Mouse (Mus musculus) brain, adult 2 months (tissue): ENCODE results near the gene Tmod3.
"Not testable (repeated sequence)": the region's sequence is repeated elsewhere in the genome, so short reads cannot be mapped to it uniquely, and the experiment has no call there.

Source experiments
- DNase-seq: peaks from one replicate; pipeline ENCODE4 v3.0.0; 2011; ENCODE audit warnings: low read depth, low spot score

Gene Tmod3

DNA sequence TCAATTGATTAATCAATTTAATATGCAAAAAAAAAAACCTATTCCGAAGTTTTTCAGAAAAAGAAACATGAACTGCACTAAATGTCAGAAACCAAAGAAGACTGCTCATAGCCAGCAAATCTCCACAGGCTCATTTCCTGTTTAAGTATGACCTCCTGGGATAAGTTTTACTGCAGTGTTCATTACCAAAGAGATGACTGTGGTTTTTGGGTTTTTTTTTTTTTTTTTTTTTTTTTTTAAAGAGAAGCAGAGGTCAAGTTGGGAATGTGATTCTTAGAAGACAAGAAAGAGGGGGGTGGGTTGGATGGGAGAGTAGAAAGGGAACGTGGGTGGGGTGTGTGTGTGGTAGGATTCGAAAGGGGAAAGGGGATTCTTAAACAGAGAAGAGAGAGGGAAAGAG, 1.1 kb downstream of the Tmod3 start:
- no peak for DNase-seq

DNA sequence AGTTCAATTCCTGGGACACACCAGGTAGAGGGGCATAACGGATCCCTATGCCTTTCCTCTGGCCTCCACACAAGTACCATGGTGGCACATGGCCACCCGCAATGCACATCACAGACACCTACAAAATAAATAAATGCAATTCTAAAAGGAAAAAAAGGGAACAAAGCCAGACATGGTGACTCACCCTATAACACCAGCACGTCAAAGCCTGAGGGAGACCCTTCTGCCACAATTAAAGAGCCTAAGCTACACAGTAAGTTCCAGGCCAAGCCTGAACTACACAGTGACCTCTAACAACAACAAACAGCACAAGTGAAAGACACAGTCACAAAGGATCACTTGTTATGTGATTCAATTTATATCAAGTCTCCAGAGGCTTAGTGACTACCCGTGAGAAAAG, 5.7 kb downstream of the Tmod3 start:
- no peak for DNase-seq

DNA sequence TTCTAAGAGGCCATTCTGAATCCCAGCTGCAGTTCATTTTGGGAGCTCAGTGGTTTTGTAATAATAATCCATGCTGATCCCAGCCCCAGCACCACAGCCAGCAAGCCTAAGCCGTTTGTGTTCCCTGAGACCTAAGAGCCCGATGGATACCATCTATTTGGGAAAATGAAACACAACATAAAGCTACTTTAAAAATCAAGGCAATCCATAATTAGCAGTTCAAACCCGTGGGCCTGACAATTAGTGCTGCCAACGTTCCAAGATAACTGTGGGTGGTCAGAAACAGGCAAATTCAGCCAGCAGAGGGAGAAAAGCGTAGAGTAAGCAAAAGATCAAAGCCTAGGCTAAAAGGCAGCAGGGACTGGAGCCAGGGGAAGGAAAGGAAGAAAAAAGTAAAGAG, 8.1 kb downstream of the Tmod3 start:
- peak; percentile 81 for DNase-seq

DNA sequence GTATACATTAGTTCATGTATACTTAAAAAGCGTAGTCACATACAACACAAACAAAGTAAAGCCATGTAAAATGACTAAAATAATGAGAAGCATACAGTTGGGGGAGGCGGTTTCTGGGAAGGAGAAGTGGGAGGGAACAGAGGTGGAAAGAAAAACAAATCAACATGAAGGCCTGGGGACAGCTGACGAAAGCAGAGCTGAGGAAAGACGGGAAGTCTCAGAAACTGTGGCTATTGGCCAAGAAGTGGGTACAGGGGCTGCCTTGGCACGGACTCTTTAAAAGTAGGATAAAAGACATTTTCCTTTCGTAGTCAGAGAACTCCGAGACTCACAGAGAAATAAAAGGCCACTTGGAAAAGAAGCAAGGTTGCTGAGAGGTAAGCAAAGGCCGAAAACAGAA, 10.4 kb downstream of the Tmod3 start:
- DNase-seq, result no peak

DNA sequence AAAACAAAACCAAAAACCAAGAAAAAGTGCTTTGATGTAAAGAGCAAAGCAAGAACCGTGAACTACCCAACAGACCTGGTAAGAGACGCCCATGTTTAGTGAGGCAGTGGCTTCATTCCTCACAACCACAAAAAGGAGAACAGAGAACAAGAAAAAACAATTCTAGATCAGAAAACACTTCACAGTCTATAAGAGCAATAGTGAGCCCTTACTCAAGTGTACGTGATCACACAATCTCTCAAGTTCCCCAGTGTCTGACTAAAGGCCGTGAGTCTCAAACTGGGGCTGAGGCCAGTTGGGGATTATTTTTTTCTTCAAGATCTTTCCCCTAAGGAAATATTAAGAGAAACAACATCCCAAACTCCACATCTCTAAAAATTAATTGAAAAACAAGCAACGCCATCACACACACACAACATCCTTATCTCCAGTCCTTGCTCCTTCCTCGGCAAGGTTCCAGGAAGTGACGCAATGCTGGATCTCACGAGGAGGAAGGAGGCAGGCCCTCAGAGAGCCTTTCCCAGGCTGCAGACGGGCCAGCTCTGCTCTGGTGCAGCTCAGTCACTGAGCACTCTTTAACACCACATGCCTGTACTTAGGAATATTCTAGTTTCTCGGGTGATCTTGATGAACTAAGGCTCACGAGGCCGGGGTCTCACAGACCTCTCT, 12.4 kb downstream of the Tmod3 start:
- peak; percentile 47 for DNase-seq

DNA sequence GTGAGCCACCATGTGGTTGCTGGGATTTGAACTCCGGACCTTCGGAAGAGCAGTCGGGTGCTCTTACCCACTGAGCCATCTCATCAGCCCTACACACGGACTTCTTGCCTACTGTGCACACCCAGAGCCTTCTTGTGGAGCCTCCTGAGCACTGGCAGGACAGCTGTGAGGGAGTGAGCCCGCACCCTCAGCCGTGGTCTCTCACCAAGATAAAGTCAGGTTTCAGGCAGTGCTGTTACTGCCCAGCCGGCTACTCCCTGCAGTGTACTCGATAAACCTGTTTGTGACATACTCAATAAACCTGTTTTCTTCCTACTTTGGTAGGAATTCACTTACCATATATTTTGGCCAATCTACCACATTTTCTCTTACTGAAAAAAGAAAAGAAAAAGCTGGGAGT, 13.9 kb downstream of the Tmod3 start:
- DNase-seq, result no peak

DNA sequence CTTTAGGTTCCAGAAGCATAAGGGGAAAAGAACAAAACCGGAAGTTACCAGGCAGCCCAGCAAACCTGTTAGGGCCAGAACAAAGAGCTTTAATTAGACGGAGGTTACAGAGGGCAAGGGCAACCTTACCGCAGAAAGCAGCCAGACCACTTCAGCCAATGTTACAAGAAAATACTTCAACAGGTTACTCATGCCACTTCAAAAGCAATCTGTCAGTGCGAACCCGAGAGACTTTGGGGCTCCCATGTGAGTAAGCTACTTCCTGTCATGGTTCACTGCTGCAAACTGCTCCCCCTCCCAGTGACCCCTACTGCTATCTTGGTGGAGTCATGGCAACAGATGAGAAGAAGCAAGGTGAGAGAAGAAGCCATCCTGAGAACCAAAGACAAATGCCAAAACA, 18.0 kb downstream of the Tmod3 start:
- no peak for DNase-seq

DNA sequence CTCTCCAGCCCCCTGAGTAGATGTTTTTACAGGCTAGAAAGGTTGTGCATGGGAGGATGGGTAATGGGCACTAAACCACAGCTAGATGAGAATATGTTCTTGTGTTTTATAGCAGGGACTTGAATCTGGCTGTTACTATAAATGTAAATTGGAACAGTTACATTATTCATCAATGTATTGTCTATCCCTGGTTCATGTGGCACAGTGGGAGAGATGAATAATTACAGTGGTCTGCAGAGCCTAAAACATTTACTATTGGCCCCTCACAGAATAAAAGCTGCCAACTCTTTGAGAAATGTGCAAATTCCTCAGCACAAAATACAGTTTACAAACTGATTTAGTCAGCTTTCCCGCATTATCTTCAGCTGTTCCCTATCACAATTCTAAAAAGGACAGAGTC, 23.0 kb downstream of the Tmod3 start:
- DNase-seq, result no peak

DNA sequence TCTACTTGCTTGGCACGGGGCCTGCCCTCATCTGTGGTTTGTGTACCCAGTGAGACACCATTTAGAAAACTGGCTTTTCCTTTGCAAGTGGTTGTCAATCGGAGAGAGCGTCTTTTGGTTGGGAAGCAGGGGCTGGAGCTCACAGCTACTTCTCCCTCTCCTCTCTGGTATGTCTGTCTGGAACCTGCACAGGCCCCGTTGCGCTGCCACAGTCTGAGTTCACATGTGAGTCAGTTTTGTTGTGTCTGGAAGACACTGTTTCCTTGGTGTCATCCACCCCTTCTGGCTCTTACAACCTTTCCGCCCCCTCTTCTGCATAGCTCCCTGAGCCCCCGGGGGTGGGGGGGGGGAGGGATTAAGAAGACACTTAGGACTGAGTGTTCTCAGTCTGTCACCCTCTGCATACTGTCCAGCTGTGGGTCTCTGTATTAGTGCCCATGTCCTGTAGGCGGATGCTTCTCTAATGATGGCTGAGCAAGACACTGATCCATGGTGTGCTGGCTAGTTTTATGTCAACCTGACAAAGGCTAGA, 25.0 kb downstream of the Tmod3 start:
- DNase-seq, result no peak

DNA sequence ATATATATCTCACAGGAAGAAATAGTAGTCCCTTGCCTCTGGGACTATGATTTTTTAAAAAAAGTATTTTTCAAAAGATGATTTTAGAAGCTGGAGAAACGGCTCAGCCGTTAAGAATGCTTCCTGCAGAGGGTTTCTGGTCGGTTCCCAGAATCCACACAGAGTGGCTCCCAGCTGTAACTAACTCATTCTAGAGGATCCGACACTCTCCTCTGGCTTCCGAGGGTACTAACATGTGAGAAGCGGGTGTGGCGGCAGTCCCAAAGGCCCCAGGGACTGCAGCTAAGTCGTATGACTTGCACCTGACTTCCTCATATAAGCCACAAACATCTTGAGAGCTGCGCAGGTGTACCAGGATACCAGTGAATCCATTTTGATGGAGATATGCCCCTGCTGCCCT, 26.5 kb downstream of the Tmod3 start:
- DNase-seq, result not testable (repeated sequence)

DNA sequence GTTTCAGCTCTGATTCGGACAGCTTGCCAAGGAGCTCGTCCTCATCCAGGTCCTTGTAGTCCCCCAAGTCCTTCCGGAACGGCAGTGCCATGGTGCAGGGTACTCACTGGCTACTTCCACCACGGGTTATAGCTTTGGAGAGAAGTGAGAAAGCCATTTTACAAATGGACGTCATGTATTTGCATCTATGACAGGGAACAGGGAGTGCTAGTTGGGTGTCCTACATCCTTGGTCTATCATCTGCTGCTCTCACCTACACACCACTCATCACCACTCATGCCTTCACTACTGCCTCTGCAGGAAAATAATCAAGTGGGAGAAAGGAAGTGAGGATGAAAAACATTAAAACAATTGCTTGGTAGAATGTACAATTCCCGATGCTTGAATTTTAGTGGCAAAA, 27.0 kb downstream of the Tmod3 start:
- no peak for DNase-seq

DNA sequence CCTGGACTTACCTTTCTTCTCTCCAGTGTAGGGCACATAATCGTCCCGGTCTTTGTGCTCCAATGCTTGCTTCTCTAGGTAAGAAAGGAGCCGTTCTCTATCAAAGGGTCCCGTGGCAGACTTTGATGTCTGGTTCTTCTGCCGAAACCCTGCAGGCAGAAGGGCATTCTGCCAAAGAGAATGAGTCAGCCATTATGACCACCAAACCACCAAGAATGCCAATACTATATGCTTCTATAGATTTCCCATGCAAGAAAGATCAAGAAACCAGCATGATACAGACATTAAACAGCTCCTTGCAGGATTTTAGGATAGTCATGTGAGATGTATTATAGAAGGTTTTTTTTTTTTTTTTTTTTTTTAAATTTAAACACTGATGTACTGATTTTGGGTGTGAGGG, 30.1 kb downstream of the Tmod3 start:
- DNase-seq, result peak; percentile 52

DNA sequence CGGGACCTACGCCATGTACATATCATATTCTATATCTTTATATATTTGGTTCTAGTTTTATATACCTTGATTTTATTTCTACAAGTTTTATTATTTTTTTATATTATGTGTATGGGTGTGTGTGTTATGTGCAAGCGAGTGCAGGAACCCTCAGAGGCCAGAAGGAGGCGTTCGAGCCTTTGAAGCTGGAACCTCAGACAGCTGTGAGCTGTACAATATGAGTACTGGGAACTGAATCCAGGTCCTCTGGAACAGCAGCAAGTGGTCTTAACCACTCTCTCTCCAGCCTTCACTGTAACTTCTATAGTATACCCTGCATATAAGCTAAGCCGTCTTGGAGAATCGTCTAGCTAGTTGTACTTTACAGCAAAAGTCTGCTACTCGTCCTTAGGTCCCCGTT, 31.4 kb downstream of the Tmod3 start:
- no peak for DNase-seq

DNA sequence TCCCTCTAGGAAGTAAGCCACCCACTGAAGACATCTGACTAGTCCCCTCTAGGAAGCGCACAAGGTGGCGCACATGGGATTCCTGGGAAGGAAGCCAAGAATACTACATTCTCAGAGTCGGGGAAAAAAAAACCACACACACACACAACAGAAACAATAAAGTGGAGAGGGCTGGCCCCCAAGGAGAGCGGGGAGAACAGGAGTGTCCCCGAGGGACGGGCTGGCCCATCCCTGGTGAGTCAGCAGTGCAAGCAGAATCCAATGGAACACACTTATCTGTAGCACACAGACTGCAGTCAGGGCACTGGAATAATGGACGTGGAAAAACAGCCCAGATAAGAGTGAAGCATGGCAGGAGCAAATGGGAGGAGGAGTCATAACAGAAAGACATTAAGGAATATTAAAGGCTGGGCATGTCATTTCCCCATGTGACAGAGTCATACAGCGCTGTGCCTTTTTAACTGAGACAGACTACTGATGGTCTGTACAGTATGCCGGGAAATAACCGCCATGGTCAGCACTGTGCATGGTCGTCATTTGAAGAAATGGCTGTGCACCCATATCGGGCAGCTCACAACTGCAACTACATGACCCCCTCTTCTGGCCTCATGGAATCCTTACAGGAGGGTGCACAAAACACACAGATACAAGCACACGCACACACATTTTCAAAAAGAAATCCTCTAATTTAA, 31.9 kb downstream of the Tmod3 start:
- DNase-seq, result peak; percentile 52

DNA sequence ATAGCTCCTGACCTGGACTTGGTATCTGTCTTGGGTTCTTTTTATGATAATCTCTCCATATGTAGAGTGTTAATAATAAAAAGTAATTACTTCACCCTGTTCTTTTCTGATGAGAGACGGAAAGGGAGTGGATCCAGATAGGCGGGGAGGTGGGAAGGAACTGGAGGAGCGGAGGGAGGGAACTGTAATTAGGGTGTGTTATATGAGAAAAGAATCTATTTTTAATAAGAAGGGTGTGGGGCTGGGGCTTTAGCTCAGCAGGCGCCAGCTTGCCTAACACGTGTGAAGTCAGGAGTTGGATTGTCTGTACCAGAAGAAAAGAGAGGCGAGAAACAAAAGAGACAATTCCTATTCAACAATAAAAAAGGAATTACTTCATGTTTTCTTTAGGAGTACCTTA, 35.8 kb downstream of the Tmod3 start:
- DNase-seq, result peak; percentile 78

DNA sequence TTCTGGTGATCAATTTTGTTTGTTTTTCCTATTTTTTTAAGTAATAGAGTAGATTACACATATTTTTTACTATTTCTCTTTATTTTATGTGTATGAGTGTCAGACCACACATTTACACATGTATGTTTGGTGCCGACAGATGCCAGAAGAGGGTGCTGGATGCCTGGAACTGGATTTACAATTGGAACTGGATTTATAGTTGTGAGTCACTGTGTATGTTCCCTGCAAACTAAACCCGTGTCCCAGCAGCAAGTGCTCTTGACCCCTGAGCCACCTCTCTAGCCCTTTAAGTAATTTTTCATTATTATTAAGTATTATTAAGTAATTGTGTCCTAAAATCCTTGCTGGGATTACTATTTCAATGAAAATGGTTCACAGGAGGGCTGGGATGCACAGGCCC, 37.2 kb downstream of the Tmod3 start:
- DNase-seq, result no peak

DNA sequence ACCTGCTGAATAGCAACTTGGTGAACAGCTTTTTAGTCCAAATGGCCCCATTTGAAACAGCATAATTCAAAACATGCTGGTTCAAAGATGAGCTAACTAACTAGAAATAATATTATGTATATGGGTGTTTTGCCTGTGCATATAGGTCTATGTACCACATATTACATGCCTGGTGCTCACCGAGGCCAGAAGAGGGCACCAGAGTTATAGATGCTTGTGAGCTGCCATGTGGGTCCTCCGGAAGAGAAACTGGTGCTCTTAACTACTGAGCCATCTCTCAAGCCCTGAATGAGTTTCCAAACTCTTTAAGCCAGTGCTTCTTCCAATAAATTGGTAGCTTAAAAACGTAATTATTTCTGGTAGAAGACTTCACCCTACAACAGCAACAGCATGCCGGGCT, 37.7 kb downstream of the Tmod3 start:
- peak; percentile 74 for DNase-seq

DNA sequence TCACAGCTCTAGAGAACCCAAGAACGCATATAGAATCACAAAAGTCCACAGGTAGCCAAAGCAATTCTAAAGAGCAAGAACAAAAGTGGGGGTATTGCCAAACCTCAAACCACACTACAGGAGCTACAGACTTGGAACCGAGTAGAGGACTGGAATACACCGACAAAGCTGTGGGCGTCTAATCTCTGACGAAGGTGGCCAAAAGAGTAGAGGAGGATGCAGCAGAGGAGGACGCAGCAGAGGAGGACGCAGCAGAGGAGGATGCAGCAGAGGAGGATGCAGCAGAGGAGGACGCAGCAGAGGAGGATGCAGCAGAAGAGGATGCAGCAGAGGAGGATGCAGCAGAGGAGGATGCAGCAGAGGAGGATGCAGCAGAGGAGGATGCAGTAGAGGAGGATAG, 38.5 kb downstream of the Tmod3 start:
- DNase-seq, result no peak

DNA sequence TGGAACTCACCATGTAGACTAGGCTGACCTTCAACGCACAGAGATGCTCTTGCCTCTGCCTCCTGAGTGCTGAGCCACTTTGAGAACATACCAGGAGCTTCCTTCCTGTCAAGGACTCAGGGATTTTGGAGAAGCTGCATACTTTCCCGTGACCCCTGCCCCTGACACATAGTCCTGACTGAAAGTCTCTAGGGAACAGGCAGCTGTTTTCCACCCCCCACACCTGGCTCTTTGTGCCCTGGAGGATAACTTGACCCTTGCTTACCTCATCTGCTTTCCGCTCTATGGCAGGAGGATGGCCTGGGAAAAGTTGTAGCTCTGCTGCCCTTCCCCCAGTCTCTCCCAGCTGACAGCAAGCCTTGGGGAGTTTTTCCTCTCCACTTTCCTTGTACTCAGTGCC, 41.7 kb downstream of the Tmod3 start:
- no peak for DNase-seq

DNA sequence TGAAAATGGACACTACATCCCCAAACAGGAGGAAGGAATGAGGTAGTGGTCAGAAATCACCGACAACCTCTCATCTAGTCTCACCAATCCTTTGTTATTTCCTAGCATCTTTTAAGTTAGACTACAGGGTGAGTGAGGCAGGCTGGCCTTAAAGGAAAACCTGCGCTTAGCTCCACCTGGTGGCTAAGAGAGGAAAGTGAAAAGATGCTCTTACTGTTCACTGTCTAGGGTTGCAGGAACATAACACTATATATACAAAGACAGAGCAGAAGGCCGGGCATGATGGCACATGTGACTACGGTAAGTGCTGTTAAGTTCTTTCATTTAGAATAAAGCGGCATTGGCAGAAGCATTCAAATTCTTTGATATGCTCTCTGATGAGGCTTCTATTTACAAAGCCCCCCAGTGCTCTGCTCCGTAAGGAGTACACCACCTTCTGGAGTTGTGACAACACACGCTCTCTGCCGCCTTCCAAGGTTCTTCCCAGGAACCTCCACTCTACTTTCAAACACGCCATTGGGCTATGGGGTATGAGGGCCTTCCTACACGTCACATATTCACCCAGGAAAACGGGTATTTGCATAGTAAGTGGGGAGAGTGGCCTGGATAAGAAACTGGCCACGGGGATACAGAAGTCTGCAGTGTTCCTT, 43.9 kb downstream of the Tmod3 start:
- peak; percentile 92 for DNase-seq

DNA sequence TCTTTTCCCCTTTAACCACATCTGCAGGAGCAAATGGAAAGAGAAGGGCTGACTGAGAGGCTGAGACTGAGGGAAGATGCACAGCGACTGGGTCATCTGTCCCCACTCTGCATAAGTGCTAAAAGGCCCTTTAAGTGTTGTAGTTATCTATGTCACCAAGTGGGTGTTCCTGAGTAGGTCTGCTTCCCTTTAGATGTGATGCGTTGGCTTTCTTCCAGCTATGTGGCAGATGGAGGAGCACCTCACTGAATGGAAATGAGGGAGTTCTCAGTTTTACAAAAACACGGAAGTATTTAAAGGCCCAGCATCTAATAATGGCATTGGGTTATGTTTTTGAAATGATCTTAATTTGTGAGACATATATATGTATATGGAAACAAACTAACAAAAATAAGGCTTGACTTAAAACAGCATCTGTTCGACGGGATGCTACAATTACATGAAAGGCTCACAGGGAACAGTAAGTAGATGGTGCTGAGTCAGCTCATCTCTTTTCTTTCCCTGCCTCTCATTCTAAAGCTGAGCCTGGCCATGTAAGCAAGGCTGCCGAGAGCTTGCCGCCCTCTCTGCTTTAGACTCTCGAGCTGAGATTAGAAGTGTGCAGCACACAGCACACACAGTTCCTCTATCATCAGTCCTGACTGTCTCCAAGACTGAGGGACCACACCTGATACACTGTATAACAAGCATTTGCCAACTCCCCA, 48.1 kb downstream of the Tmod3 start:
- DNase-seq, result peak; percentile 92

DNA sequence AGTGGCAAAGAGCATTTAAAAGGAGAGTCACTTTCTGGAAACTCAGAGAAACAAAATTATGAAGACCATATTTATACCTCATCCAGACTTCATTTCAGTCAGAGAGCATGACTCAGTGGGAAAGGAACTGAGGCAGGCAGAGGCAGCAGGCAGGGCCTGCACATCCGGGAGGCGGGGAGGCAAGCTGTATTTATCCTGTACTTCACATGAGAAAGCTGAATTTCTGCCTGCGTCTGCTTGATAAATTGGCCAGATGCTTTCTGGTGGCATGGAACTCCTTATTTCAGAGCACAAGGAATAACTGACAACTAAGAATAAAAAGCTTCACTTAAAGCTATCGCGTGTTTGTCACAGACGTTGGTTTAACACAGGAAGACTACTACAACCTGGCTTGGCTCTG, 55.1 kb downstream of the Tmod3 start:
- DNase-seq, result peak; percentile 77
